ENCODE assay signal across 9 mouse cellular contexts in the genomic region with DNA sequence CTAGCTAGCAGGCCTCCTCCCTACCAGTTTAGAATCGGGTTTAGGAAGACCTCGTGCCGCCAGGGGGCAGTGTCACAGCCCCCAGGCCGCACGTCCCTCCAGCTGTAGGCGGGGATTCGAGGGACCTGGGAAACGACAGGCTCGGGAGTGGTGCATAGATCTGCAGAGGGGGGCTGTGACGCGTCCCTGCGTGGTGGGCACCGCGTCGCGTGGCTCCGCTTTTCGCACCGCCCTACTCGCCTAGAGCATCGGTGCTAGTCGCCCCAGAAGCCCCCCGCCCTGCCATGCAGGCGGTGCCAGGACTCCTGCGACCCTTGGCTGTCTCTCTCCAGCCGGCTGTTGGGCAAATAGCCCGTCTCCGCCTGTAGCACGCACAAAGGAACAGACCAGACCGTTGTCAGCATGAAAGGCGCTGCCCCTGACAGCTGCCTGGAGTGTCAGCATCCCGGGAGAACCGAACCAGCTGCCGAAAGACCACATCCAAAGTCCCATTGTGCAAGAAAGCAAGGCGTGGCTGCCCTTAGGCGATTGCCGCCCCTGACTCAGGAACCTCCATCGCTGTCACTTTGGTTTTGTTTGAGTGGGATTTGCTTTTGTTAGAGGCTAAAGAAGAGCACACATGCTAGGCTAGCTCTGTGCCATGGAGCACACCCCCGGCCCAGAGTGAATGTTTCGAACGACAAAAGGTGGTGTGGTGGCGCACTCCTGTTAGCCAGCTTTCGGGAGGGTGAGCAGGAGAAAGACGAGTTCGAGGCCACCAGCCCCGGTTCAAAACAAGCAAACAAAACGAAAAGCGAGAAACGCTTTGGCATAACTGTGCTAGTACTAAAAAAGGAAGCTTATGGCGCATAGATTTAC. TPM values are rescaled to one million over a fixed set of nuclear protein-coding genes. Genes with fewer than 3 reads are reported as not detected.
DNase-seq lines count a peak whose midpoint lies in the region; ATAC-seq lines count a peak whose summit lies in the region.
"Had no signal": no experiment of that assay in that cellular context is flagged by ENCODE, and none has a peak within 500 bp of the region (broad histone marks: within the 10 kb centered on the region; RNA-seq: fewer than 3 reads in every experiment).

No protein-coding gene starts in this region.

- DNase-seq in 3134 (ENCODE audit: extremely low read depth, insufficient read length, low spot score) = peak; percentile 93
- DNase-seq in adrenal gland, postnatal 36 days = peak; percentile 85 to 92
- DNase-seq in heart, adult 8-10 months (ENCODE audit: low spot score) = peak; percentile 87
- peak; percentile 71 to 77 for DNase-seq in kidney, adult 8-10 months
- DNase-seq in spleen, adult 18-20 months = peak; percentile 47 to 70

- peak overlapping the region; percentile 52 for H3K9ac ChIP-seq in embryonic facial prominence, embryonic 12.5 days
- H3K9ac ChIP-seq in limb, embryonic 13.5 days = peak overlapping the region; percentile 71
- peak overlapping the region; percentile 54 for H3K9ac ChIP-seq in midbrain, embryonic 15.5 days

- no peaks in the 10 kb centered on the region for H3K36me3 ChIP-seq in embryonic facial prominence, embryonic 12.5 days
- H3K36me3 ChIP-seq in limb, embryonic 13.5 days = no peaks in the 10 kb centered on the region
- no peaks in the 10 kb centered on the region for H3K36me3 ChIP-seq in midbrain, embryonic 15.5 days (replicated peaks)

- peak overlapping the region; percentile 75 for H3K4me2 ChIP-seq in embryonic facial prominence, embryonic 12.5 days (replicated peaks)
- H3K4me2 ChIP-seq in limb, embryonic 13.5 days (replicated peaks) = peak overlapping the region; percentile 94
- peak overlapping the region; percentile 81 for H3K4me2 ChIP-seq in midbrain, embryonic 15.5 days

- peak; percentile 91 for ATAC-seq in embryonic facial prominence, embryonic 12.5 days (ENCODE audit: insufficient number of reproducible peaks, insufficient read depth, low FRiP score, low TSS enrichment)
- peak; percentile 96 for ATAC-seq in limb, embryonic 13.5 days (ENCODE audit: low FRiP score, low read depth)
- peak; percentile 98 for ATAC-seq in midbrain, embryonic 15.5 days (replicated peaks)

- WGBS in embryonic facial prominence, embryonic 12.5 days = under 1% methylated on average over 50 of the region's 50 CpGs
- under 1% methylated on average over 50 of the region's 50 CpGs for WGBS in limb, embryonic 13.5 days
- WGBS in midbrain, embryonic 15.5 days = under 1% methylated on average over 50 of the region's 50 CpGs

- peak overlapping the region; percentile 43 for H3K4me3 ChIP-seq in embryonic facial prominence, embryonic 12.5 days
- peak overlapping the region; percentile 55 for H3K4me3 ChIP-seq in limb, embryonic 13.5 days
- peak overlapping the region; percentile 41 for H3K4me3 ChIP-seq in midbrain, embryonic 15.5 days

- peaks cover 13% of the 10 kb centered on the region for H3K4me1 ChIP-seq in embryonic facial prominence, embryonic 12.5 days
- H3K4me1 ChIP-seq in limb, embryonic 13.5 days = peaks cover 25% of the 10 kb centered on the region
- peaks cover 34% of the 10 kb centered on the region for H3K4me1 ChIP-seq in midbrain, embryonic 15.5 days

- no peaks in the 10 kb centered on the region for H3K9me3 ChIP-seq in embryonic facial prominence, embryonic 12.5 days
- H3K9me3 ChIP-seq in limb, embryonic 13.5 days = 0 out of 2 replicates have a peak, but pooled peaks cover 3% of the 10 kb centered on the region
- no peaks in the 10 kb centered on the region for H3K9me3 ChIP-seq in midbrain, embryonic 15.5 days

- H3K27ac ChIP-seq in embryonic facial prominence, embryonic 12.5 days = no peak overlapping the region
- no peak overlapping the region for H3K27ac ChIP-seq in limb, embryonic 13.5 days
- H3K27ac ChIP-seq in midbrain, embryonic 15.5 days = peak overlapping the region; percentile 91

- peaks cover 46% of the 10 kb centered on the region for H3K27me3 ChIP-seq in embryonic facial prominence, embryonic 12.5 days
- peaks cover 55% of the 10 kb centered on the region for H3K27me3 ChIP-seq in limb, embryonic 13.5 days
- 0 out of 2 replicates have a peak, but pooled peaks cover 3% of the 10 kb centered on the region for H3K27me3 ChIP-seq in midbrain, embryonic 15.5 days (replicated peaks)
- H3K27me3 ChIP-seq: CH12.LX had no signal

RNA-seq across cellular contexts. Expression of a gene that starts 0.6 kb away (rescaled TPM):
- 1 to 10 TPM in 1 of 2 experiments, under 1 TPM in 1; 0.23 to 1.0 TPM for total RNA-seq in adrenal gland, postnatal 36 days (2021)
- polyA plus RNA-seq in embryonic facial prominence, embryonic 12.5 days (2016; fragmentation: Nextera tagmentation; extraction: Ambion mirVana) = 1.1 and 1.6 TPM in 2 replicates
- 1 to 10 TPM; 4.2 to 7.8 (median 4.4) TPM for total RNA-seq in heart, adult 8-10 months (2022)
- polyA plus RNA-seq in limb, embryonic 13.5 days (2015; fragmentation: Nextera tagmentation; extraction: Ambion mirVana) = 0.50 and 0.79 TPM in 2 replicates
- polyA plus RNA-seq in midbrain, embryonic 15.5 days (2015; fragmentation: Nextera tagmentation; extraction: Ambion mirVana) = 2.8 and 3.4 TPM in 2 replicates

RNA-seq across cellular contexts. Expression of a gene that starts 15.2 kb away (rescaled TPM):
- 10 to 100 TPM; 42.0 to 42.9 TPM for total RNA-seq in adrenal gland, postnatal 36 days (2021)
- polyA plus RNA-seq in embryonic facial prominence, embryonic 12.5 days (2016; fragmentation: Nextera tagmentation; extraction: Ambion mirVana) = 85.2 and 93.3 TPM in 2 replicates
- total RNA-seq in heart, adult 8-10 months (2022) = 10 to 100 TPM; 61.6 to 83.0 (median 78.3) TPM
- 84.2 and 86.6 TPM in 2 replicates for polyA plus RNA-seq in limb, embryonic 13.5 days (2015; fragmentation: Nextera tagmentation; extraction: Ambion mirVana)
- 115 and 121 TPM in 2 replicates for polyA plus RNA-seq in midbrain, embryonic 15.5 days (2015; fragmentation: Nextera tagmentation; extraction: Ambion mirVana)

RNA-seq across cellular contexts. Expression of a gene that starts 15.2 kb away (rescaled TPM):
- 10 to 100 TPM; 52.8 to 57.9 TPM for total RNA-seq in adrenal gland, postnatal 36 days (2021)
- 146 and 150 TPM in 2 replicates for polyA plus RNA-seq in embryonic facial prominence, embryonic 12.5 days (2016; fragmentation: Nextera tagmentation; extraction: Ambion mirVana)
- 10 to 100 TPM; 22.6 to 26.4 (median 24.9) TPM for total RNA-seq in heart, adult 8-10 months (2022)
- polyA plus RNA-seq in limb, embryonic 13.5 days (2015; fragmentation: Nextera tagmentation; extraction: Ambion mirVana) = 146 TPM in 2 replicates
- 98.1 and 98.9 TPM in 2 replicates for polyA plus RNA-seq in midbrain, embryonic 15.5 days (2015; fragmentation: Nextera tagmentation; extraction: Ambion mirVana)

RNA-seq across cellular contexts. Expression of a gene that starts 54.5 kb away (rescaled TPM):
- total RNA-seq in adrenal gland, postnatal 36 days (2021) = not detected
- polyA plus RNA-seq in embryonic facial prominence, embryonic 12.5 days (2016; fragmentation: Nextera tagmentation; extraction: Ambion mirVana) = 0.28 and 0.56 TPM in 2 replicates
- not detected for total RNA-seq in heart, adult 8-10 months (2022)
- 2.1 and 2.5 TPM in 2 replicates for polyA plus RNA-seq in limb, embryonic 13.5 days (2015; fragmentation: Nextera tagmentation; extraction: Ambion mirVana)
- 0.12 and 0.33 TPM in 2 replicates for polyA plus RNA-seq in midbrain, embryonic 15.5 days (2015; fragmentation: Nextera tagmentation; extraction: Ambion mirVana)
